Mouse (Mus musculus): ENCODE data around the gene Zfp1.

The Zfp1 gene

DNA sequence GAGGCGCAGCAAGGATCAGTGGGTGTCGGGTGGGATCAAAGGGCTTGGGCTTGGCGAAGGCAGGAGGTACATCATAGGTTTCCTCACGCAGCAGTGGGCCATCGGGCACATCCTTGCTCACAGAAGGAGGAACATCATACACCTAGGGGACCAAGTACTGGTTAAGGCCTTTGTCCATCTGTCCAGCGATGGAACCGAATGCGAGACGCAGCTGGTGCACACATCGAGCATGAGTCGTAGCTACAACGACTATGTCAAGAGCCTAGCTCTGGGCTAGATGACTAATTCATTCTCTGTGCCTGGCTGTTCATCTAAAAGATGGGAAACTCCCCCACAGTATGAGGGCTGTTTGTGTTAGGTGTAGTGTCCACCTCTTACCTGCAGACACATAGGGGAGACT lies 71.1 kb downstream of the Zfp1 start:
- DNase-seq (ENCODE audit: low spot score): no peak

DNA sequence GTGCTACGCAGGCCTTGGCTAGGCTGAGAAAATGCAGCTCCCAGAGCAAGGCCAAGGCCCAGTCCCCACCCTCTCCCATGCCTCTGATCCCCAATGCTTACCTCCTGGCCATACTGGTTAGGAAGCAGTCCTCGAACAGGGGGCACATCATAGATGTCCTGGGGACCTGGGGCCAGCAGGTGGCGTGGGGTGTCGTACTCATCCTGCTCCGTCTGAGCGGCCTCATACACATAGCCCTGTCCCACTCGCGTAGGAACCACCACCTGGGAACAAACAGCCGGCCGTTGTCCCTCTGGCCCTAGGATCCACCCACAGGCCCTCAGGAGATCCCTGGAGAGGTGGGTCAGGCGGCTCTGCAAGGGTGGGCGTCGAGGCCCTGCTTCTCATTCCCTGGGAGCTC lies 72.3 kb downstream of the Zfp1 start:
- no peak for DNase-seq (ENCODE audit: low spot score)

DNA sequence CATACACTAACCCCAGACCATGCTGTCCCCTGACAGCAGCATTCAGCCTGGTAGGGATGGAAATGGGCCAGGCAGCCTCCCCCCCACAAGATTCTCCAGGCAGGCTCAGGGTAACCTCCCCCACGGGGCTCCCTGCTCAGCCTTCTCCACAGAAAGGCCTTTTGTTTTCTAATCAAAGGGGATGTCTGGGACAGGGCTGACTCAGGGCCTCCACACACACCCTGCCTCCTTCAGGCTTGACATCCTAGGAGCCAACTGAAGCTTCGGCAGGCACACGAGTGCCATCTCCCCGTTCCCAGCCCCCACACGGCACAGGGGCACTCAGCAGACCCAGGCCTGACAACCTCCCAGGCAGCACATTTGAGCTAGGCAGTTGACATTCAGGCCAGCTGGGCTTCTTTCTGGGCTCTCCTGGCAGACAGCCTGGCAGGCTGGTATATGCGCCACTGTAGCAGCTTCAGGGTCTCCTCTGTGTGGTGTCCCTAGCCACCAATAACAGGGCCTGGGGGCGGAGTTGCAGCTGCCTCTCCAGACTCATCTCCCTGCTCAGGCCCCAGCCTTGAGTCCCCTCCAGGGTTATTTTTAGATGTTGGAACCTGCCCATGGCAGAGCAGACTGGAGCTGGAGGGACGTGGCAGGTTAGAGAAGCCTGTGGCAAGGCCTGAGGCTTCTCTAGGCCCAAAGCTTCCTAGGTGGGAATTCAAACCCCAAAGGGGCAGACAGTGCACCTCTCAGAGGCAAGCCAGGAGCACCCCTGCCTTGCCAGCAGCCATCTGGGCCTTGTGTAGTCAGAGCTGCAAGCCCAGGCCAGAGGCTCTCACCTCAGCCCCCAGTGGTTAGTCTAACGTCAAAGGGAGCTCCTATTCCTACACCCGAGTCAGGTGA lies 73.6 kb downstream of the Zfp1 start:
- DNase-seq (ENCODE audit: low spot score): peak; percentile 63

DNA sequence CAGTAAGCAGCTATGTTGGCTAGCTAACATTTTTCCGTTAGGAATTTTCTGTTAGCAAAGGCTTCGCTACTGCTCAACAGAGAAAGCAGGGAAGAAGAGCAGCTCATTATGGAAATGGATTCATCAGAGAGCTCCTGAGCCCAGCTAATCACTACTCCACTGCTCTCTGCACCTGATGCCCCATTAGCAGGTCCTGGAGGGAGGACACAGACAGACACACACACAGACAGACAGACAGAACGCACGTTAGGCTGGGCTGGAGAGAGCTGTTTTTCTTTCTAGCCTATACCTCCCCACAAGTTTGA lies 74.2 kb downstream of the Zfp1 start:
- peak; percentile 14 for DNase-seq (ENCODE audit: low spot score)

DNA sequence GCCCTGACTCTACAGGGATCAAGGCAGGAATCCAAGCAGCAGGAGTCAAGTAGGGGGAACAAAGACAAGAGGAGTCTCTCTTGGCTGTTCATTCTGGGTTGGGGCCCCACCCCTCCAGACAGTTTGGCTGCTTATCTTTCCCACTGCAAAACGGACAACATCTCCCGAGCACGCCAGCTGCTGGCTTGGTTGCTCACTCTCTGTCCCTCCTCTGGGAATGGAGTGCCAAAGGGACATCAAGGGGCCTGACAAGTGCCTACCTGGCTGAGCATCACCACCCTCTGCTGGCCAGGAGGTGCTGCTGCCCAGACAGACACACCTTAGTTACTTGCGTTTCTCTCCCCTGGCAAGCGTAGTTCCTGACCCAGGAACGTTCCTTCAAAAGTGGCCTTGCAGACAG lies 74.7 kb downstream of the Zfp1 start:
- DNase-seq (ENCODE audit: low spot score): no peak

DNA sequence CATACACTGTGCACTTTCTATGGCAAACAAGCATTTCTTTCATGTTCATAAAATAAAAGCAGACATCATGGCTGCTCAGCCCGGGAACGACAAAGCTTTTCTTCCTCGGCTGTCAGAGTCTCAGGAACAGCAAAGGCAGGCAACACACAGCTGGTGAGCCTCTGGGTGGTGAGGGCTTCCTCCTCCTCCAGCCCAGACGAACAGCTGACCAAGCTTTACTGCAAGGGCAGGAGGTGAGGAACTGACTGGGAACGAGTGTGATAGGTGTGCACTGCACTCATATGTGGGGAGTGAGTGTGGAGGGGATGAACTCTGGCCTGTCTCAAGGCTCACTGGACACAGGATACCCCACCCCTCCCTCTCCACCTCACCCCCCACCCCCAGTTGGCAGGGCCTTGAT lies 75.7 kb downstream of the Zfp1 start:
- DNase-seq (ENCODE audit: low spot score): no peak

DNA sequence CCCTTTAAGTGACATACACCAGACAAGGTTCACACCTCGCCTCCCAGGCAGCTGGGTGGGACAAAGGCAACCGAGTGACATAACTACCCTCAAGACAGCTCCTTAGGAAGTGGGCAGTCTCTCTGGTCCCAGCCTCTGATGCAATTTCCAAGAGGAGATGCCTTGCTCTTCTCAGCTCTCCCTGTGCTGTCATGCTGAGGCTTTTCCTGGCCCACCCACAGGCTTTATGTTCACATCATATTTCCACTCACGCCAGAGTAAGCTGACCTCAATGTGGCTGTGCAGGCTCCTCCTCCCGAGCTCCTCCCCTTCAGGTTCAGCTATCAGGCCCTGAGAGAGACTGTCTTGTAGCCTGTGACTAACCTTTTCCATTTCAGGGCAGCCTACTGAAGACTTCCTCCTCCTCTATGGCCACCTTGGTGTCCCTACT lies 76.9 kb downstream of the Zfp1 start:
- DNase-seq (ENCODE audit: low spot score): peak; percentile 57
